Mouse (Mus musculus) embryonic facial prominence, embryonic 14.5 days (tissue): ENCODE measurements around the gene Otud7b. TPM values are rescaled to one million over a fixed set of nuclear protein-coding genes. Genes with fewer than 3 reads are reported as not detected.

Source experiments
- ATAC-seq: fragments of 200-750 bp; cut with Nextera tagmentation; 2 replicates; pipeline ENCODE4 v1.8.0; 2017; ENCODE audit warnings: low read depth, moderate number of reproducible peaks, moderate TSS enrichment
- DNase-seq: peaks from one replicate; pipeline ENCODE4 v3.0.0-alpha.2; 2015; ENCODE audit warnings: low spot score
- H3K27ac ChIP-seq: fragments of 300-500 bp; sonication (generic); replicated peaks from 2 replicates; pipeline ENCODE4 v1.5.1; 2014; ENCODE audit warnings: low read depth, mild to moderate bottlenecking, low read length, moderate library complexity
- H3K27me3 ChIP-seq: fragments of 300-500 bp; sonication (generic); replicated peaks from 2 replicates; pipeline ENCODE4 v1.6.1; 2014; ENCODE audit warnings: low read length; ENCODE audit not compliant: control insufficient read depth, insufficient read depth
- H3K36me3 ChIP-seq: fragments of 300-500 bp; sonication (generic); 2 replicates; pipeline ENCODE4 v1.6.1; 2014; ENCODE audit warnings: low read length, mixed read lengths; ENCODE audit not compliant: control insufficient read depth, insufficient read depth
- H3K4me1 ChIP-seq: fragments of 300-500 bp; sonication (generic); 2 replicates; pipeline ENCODE4 v1.6.1; 2014; ENCODE audit warnings: antibody characterized with exemption, low read length; ENCODE audit not compliant: control insufficient read depth, insufficient read depth
- H3K4me2 ChIP-seq: fragments of 300-500 bp; sonication (generic); 2 replicates; pipeline ENCODE4 v1.6.1; 2014; ENCODE audit warnings: low read depth, mild to moderate bottlenecking, low read length, moderate library complexity, mixed read lengths
- H3K4me3 ChIP-seq: fragments of 300-500 bp; sonication (generic); 2 replicates; pipeline ENCODE4 v1.5.1; 2014; ENCODE audit warnings: low read depth, mild to moderate bottlenecking, low read length
- H3K9ac ChIP-seq: fragments of 300-500 bp; sonication (generic); 2 replicates; pipeline ENCODE4 v1.6.1; 2014; ENCODE audit warnings: low read depth, mild to moderate bottlenecking, low read length, moderate library complexity, mixed read lengths
- H3K9me3 ChIP-seq: fragments of 300-500 bp; sonication (generic); 2 replicates; pipeline ENCODE4 v1.6.1; 2016; ENCODE audit warnings: low read length; ENCODE audit not compliant: control insufficient read depth
- WGBS: fragments of 180-500 bp; shearing (Covaris S2); extraction: QIAGEN DNeasy Blood & Tissue Kit; methylation state at CpG from one replicate; pipeline ENCODE4 v1.1.7; 2014; 5-methylcytosine and 5-hydroxymethylcytosine counted together
- polyA plus RNA-seq: library from polyadenylated mRNA; unstranded; fragments of >200 nt; fragmentation: Nextera tagmentation; extraction: Ambion mirVana; gene quantifications from 2 replicates; pipeline ENCODE4 v1.2.1, GENCODE M21; 2014

The Otud7b gene
- polyA plus RNA-seq, 1 experiment from 2014 or later: 17.6 TPM

GRCm38 (mm10) chr3:96133327-96133905 is 29.1 kb downstream of the Otud7b start:
- H3K27me3 ChIP-seq: no peaks in the 10 kb centered on the region
- H3K36me3 ChIP-seq: peaks cover 14% of the 10 kb centered on the region; the same call in 1 of the 2 replicates
- H3K4me3 ChIP-seq: no peak overlapping the region
- peak overlapping the region; percentile 61 for H3K27ac ChIP-seq
- 0 out of 2 replicates have a peak overlapping the region, but pooled peaks have one; percentile 12 for H3K4me2 ChIP-seq
- peak overlapping the region; percentile 8; the same call in 1 of the 2 replicates for H3K9ac ChIP-seq
- DNase-seq: peak; percentile 59
- ATAC-seq: no peak
- H3K9me3 ChIP-seq: no peaks in the 10 kb centered on the region
- peaks cover 10% of the 10 kb centered on the region for H3K4me1 ChIP-seq
- WGBS: 31% methylated on average over 11 of the region's 11 CpGs

- Histone ChIP-seq H3K4me1 (peaks cover 10% of the 10 kb centered on the region), H3K27me3 (no peaks in the 10 kb centered on the region), H3K36me3 (peaks cover 20% of the 10 kb centered on the region; the same call in 1 of the 2 replicates), H3K4me2 (no peak overlapping the region), H3K27ac (no peak overlapping the region), H3K9me3 (no peaks in the 10 kb centered on the region), H3K4me3 (no peak overlapping the region), H3K9ac (no peak overlapping the region)
- no peak for ATAC-seq
- DNase-seq: no peak
- WGBS: 68% methylated on average over 3 of the region's 3 CpGs
Observed at GRCm38 (mm10) chr3:96135011-96135410, 30.7 kb downstream of the Otud7b start.

DNA sequence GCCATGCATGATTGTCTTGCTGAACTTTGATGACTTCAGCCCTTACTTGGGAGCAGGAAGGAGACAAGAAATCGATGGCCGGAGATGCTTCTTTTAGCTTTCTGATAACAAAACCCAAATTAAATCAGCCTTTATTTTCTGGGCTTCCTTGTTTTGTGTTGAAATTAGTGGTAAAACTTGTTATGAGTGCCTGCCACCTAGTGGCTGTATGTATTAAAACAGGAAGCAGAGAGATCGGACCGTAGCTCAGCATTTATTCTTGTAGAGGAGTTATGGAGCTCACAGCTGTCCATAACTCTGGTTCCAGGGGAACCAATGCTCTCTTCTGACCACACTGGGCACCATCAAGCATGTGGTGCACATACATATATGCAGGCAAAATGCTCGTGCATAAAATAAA is 43.6 kb downstream of the Otud7b start:
- no peaks in the 10 kb centered on the region for H3K27me3 ChIP-seq
- 14% methylated on average over 5 of the region's 5 CpGs for WGBS
- H3K4me2 ChIP-seq: no peak overlapping the region
- no peaks in the 10 kb centered on the region for H3K9me3 ChIP-seq
- ATAC-seq (peak; percentile 22; the same call in 1 of the 2 replicates), DNase-seq (peak; percentile 85)
- no peaks in the 10 kb centered on the region for H3K4me1 ChIP-seq
- H3K36me3 ChIP-seq: peaks cover 48% of the 10 kb centered on the region
- no peak overlapping the region for H3K9ac ChIP-seq
- no peak overlapping the region for H3K4me3 ChIP-seq
- H3K27ac ChIP-seq: no peak overlapping the region

DNA sequence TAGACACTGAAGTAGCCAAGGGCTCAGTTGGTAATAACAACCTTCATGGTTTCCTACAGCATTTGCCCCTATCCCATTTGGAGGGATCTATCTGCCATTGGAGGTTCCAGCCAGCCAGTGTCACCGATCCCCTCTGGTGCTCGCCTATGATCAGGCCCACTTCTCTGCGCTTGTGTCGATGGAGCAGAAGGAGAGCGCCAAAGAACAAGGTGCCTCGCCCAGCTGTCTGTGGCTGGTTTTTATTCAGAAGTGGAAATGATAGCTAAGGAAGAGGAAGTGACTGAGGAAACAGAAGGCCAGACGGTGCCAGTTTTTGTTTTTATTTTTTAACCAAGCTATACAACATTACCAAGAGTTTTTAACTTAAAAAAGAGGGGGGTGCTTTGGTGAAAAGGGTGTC is 47.5 kb downstream of the Otud7b start:
- no peak overlapping the region for H3K9ac ChIP-seq
- ATAC-seq (no peak), DNase-seq (no peak)
- H3K4me1 ChIP-seq: no peaks in the 10 kb centered on the region
- H3K27me3 ChIP-seq: no peaks in the 10 kb centered on the region
- 89% methylated on average over 7 of the region's 7 CpGs for WGBS
- no peaks in the 10 kb centered on the region for H3K9me3 ChIP-seq
- no peak overlapping the region for H3K4me3 ChIP-seq
- peaks cover 52% of the 10 kb centered on the region for H3K36me3 ChIP-seq
- H3K4me2 ChIP-seq: no peak overlapping the region
- H3K27ac ChIP-seq: no peak overlapping the region

- H3K9ac ChIP-seq: no peak overlapping the region
- ATAC-seq: no peak
- H3K36me3 ChIP-seq: peaks cover 58% of the 10 kb centered on the region
Observed at GRCm38 (mm10) chr3:96152611-96153010, 48.3 kb downstream of the Otud7b start.

GRCm38 (mm10) chr3:96155501-96155900 is 51.2 kb downstream of the Otud7b start:
- Histone ChIP-seq H3K9ac (no peak overlapping the region), H3K4me1 (peaks cover 6% of the 10 kb centered on the region), H3K4me2 (no peak overlapping the region), H3K36me3 (peaks cover 58% of the 10 kb centered on the region), H3K9me3 (no peaks in the 10 kb centered on the region), H3K4me3 (no peak overlapping the region), H3K27ac (no peak overlapping the region), H3K27me3 (no peaks in the 10 kb centered on the region)
- 76% methylated on average over 8 of the region's 8 CpGs for whole genome bisulfite sequencing
- ATAC-seq: no peak
- DNase-seq: no peak

More at GRCm38 (mm10) chr3:96152611-96153010, 48.3 kb downstream of the Otud7b start:
- Histone ChIP-seq H3K4me3 (no peak overlapping the region), H3K4me1 (no peaks in the 10 kb centered on the region), H3K27ac (no peak overlapping the region), H3K9me3 (no peaks in the 10 kb centered on the region), H3K27me3 (no peaks in the 10 kb centered on the region), H3K4me2 (no peak overlapping the region)
- DNase-seq: no peak
- WGBS: 97% methylated on average over 5 of the region's 5 CpGs

- Histone ChIP-seq H3K4me3 (no peak overlapping the region), H3K36me3 (peaks cover 15% of the 10 kb centered on the region), H3K4me1 (peaks cover 11% of the 10 kb centered on the region), H3K9me3 (no peaks in the 10 kb centered on the region), H3K9ac (no peak overlapping the region), H3K4me2 (peak overlapping the region; percentile 74), H3K27me3 (no peaks in the 10 kb centered on the region), H3K27ac (peak overlapping the region; percentile 81)
- ATAC-seq (no peak), DNase-seq (no peak)
- WGBS: 67% methylated on average over 4 of the region's 4 CpGs
Observed at GRCm38 (mm10) chr3:96159820-96160219, 55.5 kb downstream of the Otud7b start.

- Histone ChIP-seq H3K4me1 (peaks cover 11% of the 10 kb centered on the region), H3K4me2 (peak overlapping the region; percentile 74), H3K4me3 (peak overlapping the region; percentile 46; the same call in 1 of the 2 replicates), H3K27ac (peak overlapping the region; percentile 81), H3K27me3 (no peaks in the 10 kb centered on the region), H3K9ac (peak overlapping the region; percentile 60), H3K36me3 (peaks cover 10% of the 10 kb centered on the region; the same call in 1 of the 2 replicates), H3K9me3 (no peaks in the 10 kb centered on the region)
- WGBS: 45% methylated on average over 4 of the region's 4 CpGs
- peak; percentile 74 for DNase-seq
- ATAC-seq: peak; percentile 60; the same call in 1 of the 2 replicates
Observed at GRCm38 (mm10) chr3:96160222-96160802, 56.0 kb downstream of the Otud7b start.
